Mouse (Mus musculus) heart, embryonic 11.5 days (tissue): ENCODE results near the gene Pum1. TPM values are rescaled to one million over a fixed set of nuclear protein-coding genes. Genes with fewer than 3 reads are reported as not detected.
A peak's percentile ranks its signal among the peaks of the same experiment; 100 is the strongest.

Experiments
- ATAC-seq: fragments of 200-750 bp; cut with Nextera tagmentation; replicated peaks from 2 replicates; pipeline ENCODE4 v1.8.0; 2017; ENCODE audit warnings: moderate library complexity; ENCODE audit not compliant: insufficient number of reproducible peaks, low FRiP score, low TSS enrichment
- H3K27ac ChIP-seq: fragments of 300-500 bp; sonication (generic); 2 replicates; pipeline ENCODE4 v1.5.1; 2014; ENCODE audit warnings: mild to moderate bottlenecking, low read depth, low read length
- H3K27me3 ChIP-seq: fragments of 300-500 bp; sonication (generic); 2 replicates; pipeline ENCODE4 v1.6.1; 2014; ENCODE audit warnings: mild to moderate bottlenecking, low read length, mixed read lengths; ENCODE audit not compliant: control insufficient read depth, insufficient read depth
- H3K36me3 ChIP-seq: fragments of 300-500 bp; sonication (generic); 2 replicates; pipeline ENCODE4 v1.6.1; 2014; ENCODE audit warnings: mild to moderate bottlenecking, low read length, moderate library complexity, mixed read lengths; ENCODE audit not compliant: control insufficient read depth, insufficient read depth
- H3K4me1 ChIP-seq: fragments of 300-500 bp; sonication (generic); 2 replicates; pipeline ENCODE4 v1.6.1; 2014; ENCODE audit warnings: low read length; ENCODE audit not compliant: control insufficient read depth, insufficient read depth
- H3K4me2 ChIP-seq: fragments of 300-500 bp; sonication (generic); 2 replicates; pipeline ENCODE4 v1.6.1; 2014; ENCODE audit warnings: mild to moderate bottlenecking, moderate library complexity
- H3K4me3 ChIP-seq: fragments of 300-500 bp; sonication (generic); 2 replicates; pipeline ENCODE4 v1.5.1; 2014; ENCODE audit warnings: low read depth, low read length
- H3K9ac ChIP-seq: fragments of 300-500 bp; sonication (generic); 2 replicates; pipeline ENCODE4 v1.6.1; 2014; ENCODE audit warnings: mild to moderate bottlenecking, low read depth, low read length, moderate library complexity
- H3K9me3 ChIP-seq: fragments of 300-500 bp; sonication (generic); replicated peaks from 2 replicates; pipeline ENCODE4 v1.6.1; 2016; ENCODE audit warnings: low read length; ENCODE audit not compliant: control insufficient read depth
- WGBS: fragments of 180-500 bp; shearing (Covaris S2); extraction: QIAGEN DNeasy Blood & Tissue Kit; methylation state at CpG from one replicate; pipeline ENCODE4 v1.1.7; 2014; ENCODE audit not compliant: insufficient replicate concordance; 5-methylcytosine and 5-hydroxymethylcytosine counted together
- polyA plus RNA-seq: library from polyadenylated mRNA; unstranded; fragments of >200 nt; fragmentation: Nextera tagmentation; extraction: Ambion mirVana; gene quantifications from 2 replicates; pipeline ENCODE4 v1.2.1, GENCODE M21; 2014

The Pum1 gene
- polyA plus RNA-seq, 1 experiment from 2014 or later, result 68.3 TPM

- Histone ChIP-seq H3K9ac (no peak overlapping the region), H3K27me3 (no peaks in the 10 kb centered on the region), H3K36me3 (peaks cover 42% of the 10 kb centered on the region), H3K4me3 (no peak overlapping the region), H3K4me2 (no peak overlapping the region), H3K4me1 (peaks cover 12% of the 10 kb centered on the region), H3K27ac (peak overlapping the region; percentile 46; the same call in 1 of the 2 replicates), H3K9me3 (no peaks in the 10 kb centered on the region)
- 61% methylated on average over 10 of the region's 10 CpGs for WGBS
- no peak for ATAC-seq
Measured at GRCm38 (mm10) chr4:130777647-130778046, 114.5 kb downstream of the Pum1 start.

GRCm38 (mm10) chr4:130779037-130779436 is 115.9 kb downstream of the Pum1 start:
- Histone ChIP-seq H3K9me3 (no peaks in the 10 kb centered on the region), H3K4me2 (no peak overlapping the region), H3K4me1 (peaks cover 12% of the 10 kb centered on the region), H3K4me3 (no peak overlapping the region), H3K27ac (peak overlapping the region; percentile 29; the same call in 1 of the 2 replicates), H3K27me3 (no peaks in the 10 kb centered on the region), H3K9ac (no peak overlapping the region), H3K36me3 (peaks cover 29% of the 10 kb centered on the region)
- WGBS, result 73% methylated on average over 3 of the region's 3 CpGs
- ATAC-seq, result no peak

- Histone ChIP-seq H3K27ac (no peak overlapping the region), H3K36me3 (peaks cover 14% of the 10 kb centered on the region), H3K9me3 (no peaks in the 10 kb centered on the region), H3K4me1 (peaks cover 7% of the 10 kb centered on the region), H3K9ac (no peak overlapping the region), H3K4me2 (no peak overlapping the region), H3K4me3 (no peak overlapping the region), H3K27me3 (no peaks in the 10 kb centered on the region; the same call in 1 of the 2 replicates)
- 92% methylated on average over 2 of the region's 2 CpGs for WGBS
- ATAC-seq, result no peak
Measured at GRCm38 (mm10) chr4:130782492-130782891, 119.4 kb downstream of the Pum1 start.

- peaks cover 3% of the 10 kb centered on the region for H3K36me3 ChIP-seq
- H3K4me1 ChIP-seq, result no peaks in the 10 kb centered on the region
- ATAC-seq, result no peak; the same call in 1 of the 2 replicates
- no peak overlapping the region for H3K4me2 ChIP-seq
- H3K9ac ChIP-seq, result no peak overlapping the region
- H3K27me3 ChIP-seq, result no peaks in the 10 kb centered on the region; the same call in 1 of the 2 replicates
- no peak overlapping the region for H3K4me3 ChIP-seq
- no peaks in the 10 kb centered on the region for H3K9me3 ChIP-seq
- H3K27ac ChIP-seq, result no peak overlapping the region
- WGBS, result 26% methylated on average over 4 of the region's 4 CpGs
Measured at GRCm38 (mm10) chr4:130784755-130785154, 121.6 kb downstream of the Pum1 start.

GRCm38 (mm10) chr4:130787530-130787929 is 124.4 kb downstream of the Pum1 start:
- no peak overlapping the region for H3K4me3 ChIP-seq
- H3K9ac ChIP-seq, result no peak overlapping the region
- no peaks in the 10 kb centered on the region for H3K36me3 ChIP-seq
- H3K9me3 ChIP-seq, result no peaks in the 10 kb centered on the region
- ATAC-seq, result no peak
- no peak overlapping the region for H3K27ac ChIP-seq
- 0 out of 2 replicates have a peak, but pooled peaks cover 3% of the 10 kb centered on the region for H3K4me1 ChIP-seq
- H3K4me2 ChIP-seq, result no peak overlapping the region
- WGBS, result 67% methylated on average over 5 of the region's 5 CpGs
- peaks cover 2% of the 10 kb centered on the region; the same call in 1 of the 2 replicates for H3K27me3 ChIP-seq

GRCm38 (mm10) chr4:130790180-130790579 is 127.1 kb downstream of the Pum1 start:
- WGBS, result 6% methylated on average over 6 of the region's 6 CpGs
- ATAC-seq, result no peak
- no peak overlapping the region for H3K9ac ChIP-seq

GRCm38 (mm10) chr4:130791811-130792375 is 128.8 kb downstream of the Pum1 start:
- no peak overlapping the region for H3K27ac ChIP-seq
- peak overlapping the region; percentile 96 for H3K4me2 ChIP-seq
- peaks cover 8% of the 10 kb centered on the region; the same call in 1 of the 2 replicates for H3K27me3 ChIP-seq
- no peak for ATAC-seq
- H3K9me3 ChIP-seq, result no peaks in the 10 kb centered on the region
- H3K4me3 ChIP-seq, result peak overlapping the region; percentile 84
- peak overlapping the region; percentile 96 for H3K9ac ChIP-seq
- H3K36me3 ChIP-seq, result no peaks in the 10 kb centered on the region
- 4% methylated on average over 19 of the region's 19 CpGs for WGBS
- peaks cover 12% of the 10 kb centered on the region for H3K4me1 ChIP-seq

More at GRCm38 (mm10) chr4:130790180-130790579, 127.1 kb downstream of the Pum1 start:
- Histone ChIP-seq H3K4me3 (no peak overlapping the region), H3K9me3 (no peaks in the 10 kb centered on the region), H3K36me3 (no peaks in the 10 kb centered on the region), H3K4me2 (no peak overlapping the region), H3K27me3 (peaks cover 8% of the 10 kb centered on the region; the same call in 1 of the 2 replicates), H3K27ac (no peak overlapping the region), H3K4me1 (peaks cover 10% of the 10 kb centered on the region)

GRCm38 (mm10) chr4:130792376-130793179 is 129.5 kb downstream of the Pum1 start, which contains the start of gene Sdc3:
Gene Sdc3 (plus strand): TSS chr4:130792537.
- peak within 1 kb of the TSS; percentile 96 for H3K9ac ChIP-seq
- H3K4me3 ChIP-seq, result peak within 1 kb of the TSS; percentile 84
- H3K27ac ChIP-seq, result peak within 1 kb of the TSS; percentile 59
- H3K27me3 ChIP-seq, result peaks cover 8% of the 10 kb centered on the region; the same call in 1 of the 2 replicates
- H3K4me2 ChIP-seq, result peak within 1 kb of the TSS; percentile 96
- peaks cover 19% of the 10 kb centered on the region for H3K4me1 ChIP-seq
- 2% methylated on average over 74 of the region's 99 CpGs for WGBS
- H3K36me3 ChIP-seq, result no peaks in the 10 kb centered on the region
- 0 out of 2 replicates have a peak, but pooled peaks have one; percentile 5 for ATAC-seq
- no peaks in the 10 kb centered on the region for H3K9me3 ChIP-seq
